Mouse (Mus musculus): ENCODE results near the gene Chit1. TPM values are rescaled to one million over a fixed set of nuclear protein-coding genes. Genes with fewer than 3 reads are reported as not detected.
A peak's percentile ranks its signal among the peaks of the same experiment; 100 is the strongest.

Gene Chit1
- not detected for total RNA-seq (2021)

DNA sequence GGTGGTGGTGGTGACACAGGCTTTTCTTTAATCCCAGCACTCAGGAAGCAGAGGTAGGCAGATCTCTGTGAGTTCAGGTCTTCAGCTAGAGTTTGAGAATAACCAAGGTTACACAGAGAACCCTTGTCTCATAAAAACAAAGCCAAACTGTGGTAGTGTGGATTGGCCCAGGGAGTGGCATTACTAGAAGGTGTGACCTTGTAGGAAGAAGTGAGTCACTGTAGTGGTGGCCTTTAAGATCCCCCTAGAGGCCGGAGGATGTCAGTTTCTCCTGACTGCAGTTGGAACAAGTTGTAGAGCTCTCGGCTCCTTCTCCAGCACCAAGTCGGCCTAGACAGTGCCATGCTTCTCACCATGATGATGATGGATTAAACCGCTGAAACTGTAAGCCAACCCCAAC lies at the start of gene Chit1:
Chit1 (plus strand) TSS at position 264 of the 400 bp plus-strand sequence.
- intact Hi-C loops (cut with DNase I), result loop anchor here (10.0 kb wide), 1 partner anchor 376 kb away; no protein-coding TSS in a partner anchor
- no peak for DNase-seq

DNA sequence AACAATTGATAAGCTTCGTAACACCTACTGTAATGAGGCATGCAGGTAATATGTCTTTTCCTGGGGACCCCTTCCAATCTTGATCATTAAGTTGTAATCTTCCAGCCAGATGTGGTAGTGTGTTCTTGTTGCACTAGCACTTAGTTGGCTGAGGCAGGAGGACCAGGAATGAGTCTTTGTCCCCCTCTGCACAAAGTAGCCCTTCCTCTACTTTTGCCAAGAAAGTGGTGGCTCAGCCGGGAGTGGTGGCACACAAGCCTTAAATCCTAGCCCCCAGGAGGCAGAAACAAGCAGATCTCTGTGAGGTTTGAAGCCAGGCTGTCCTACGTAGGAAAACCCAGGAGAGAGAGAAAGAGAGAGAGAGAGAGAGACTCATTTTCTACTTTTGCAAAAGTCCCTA lies 49.1 kb upstream of the Chit1 start:
- no peak for DNase-seq
- intact Hi-C loops (cut with DNase I), result loop anchor here (2.0 kb wide), 1 partner anchor 15 kb away; no protein-coding TSS in a partner anchor

DNA sequence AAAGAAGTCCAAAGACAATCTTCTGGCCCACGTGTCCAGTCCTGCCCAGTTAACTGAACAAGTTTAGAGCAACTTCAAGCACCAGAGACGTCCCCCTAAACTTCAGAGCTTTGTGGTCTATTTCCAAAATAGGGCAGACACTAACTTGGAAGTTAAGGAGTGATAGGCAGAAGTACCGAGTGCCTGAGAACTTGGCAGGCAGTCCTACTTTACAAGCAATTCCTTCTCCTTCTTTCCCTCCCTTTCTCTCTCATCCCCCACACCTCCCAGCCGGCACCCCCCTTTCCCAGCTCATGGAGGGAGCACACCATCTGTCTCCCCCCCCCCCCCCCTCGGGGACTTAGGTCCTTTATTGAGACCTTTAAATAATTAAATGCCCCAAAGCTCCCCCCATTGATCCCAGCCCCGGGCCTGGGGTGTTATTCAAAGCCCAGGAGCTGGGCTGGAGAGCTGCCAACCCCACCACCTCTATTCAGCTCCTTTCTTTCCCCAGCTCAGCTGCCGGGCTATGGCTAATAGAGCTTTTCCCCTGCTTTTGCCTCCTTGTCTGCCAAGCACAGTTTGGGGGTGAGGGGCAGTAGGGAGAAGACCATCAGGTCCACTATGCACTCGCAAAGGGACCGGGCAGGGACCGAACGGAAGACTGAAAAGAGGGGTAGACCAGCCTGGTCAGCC lies 48.5 kb upstream of the Chit1 start:
- intact Hi-C loops (cut with DNase I), result loop anchor here (2.0 kb wide), 1 partner anchor 14 kb away; no protein-coding TSS in a partner anchor
- DNase-seq, result no peak

DNA sequence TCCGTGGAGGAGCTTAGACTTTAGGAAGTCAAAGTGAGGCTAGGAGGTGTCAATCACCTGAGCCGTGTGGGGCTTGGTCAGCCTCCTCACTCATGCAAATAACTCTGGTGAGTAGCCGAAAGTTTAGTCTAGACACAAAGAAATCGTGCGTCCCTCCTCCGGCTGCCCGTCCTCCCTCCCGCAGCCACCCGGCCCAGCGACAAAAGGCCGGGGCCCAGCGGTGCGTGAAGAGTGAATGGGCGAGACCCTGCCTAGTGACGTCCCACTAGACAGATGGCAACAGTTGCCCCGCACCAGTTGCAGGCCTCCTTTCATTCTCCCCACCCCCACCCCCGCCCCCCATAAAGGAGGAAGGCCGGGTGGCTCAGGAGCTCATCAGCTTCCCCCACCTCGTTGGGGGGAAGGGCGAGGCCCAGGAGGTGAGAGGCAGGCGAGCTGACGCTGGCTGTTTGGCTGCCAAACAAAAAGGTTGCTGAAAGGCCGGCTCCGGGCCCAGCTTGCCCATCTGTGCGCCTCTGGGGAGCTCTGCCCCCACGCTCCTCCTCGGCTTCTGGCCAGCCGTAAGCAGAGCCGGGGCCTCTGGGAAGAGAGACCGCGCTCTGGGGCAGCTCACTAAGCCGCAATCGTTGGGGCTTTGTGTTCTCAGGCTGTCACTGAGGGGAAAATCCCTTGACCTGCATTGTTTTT lies 47.8 kb upstream of the Chit1 start:
- peak; percentile 77 to 78 for DNase-seq
- intact Hi-C loops (cut with DNase I), result loop anchor here (2.0 kb wide), 1 partner anchor 14 kb away; no protein-coding TSS in a partner anchor

DNA sequence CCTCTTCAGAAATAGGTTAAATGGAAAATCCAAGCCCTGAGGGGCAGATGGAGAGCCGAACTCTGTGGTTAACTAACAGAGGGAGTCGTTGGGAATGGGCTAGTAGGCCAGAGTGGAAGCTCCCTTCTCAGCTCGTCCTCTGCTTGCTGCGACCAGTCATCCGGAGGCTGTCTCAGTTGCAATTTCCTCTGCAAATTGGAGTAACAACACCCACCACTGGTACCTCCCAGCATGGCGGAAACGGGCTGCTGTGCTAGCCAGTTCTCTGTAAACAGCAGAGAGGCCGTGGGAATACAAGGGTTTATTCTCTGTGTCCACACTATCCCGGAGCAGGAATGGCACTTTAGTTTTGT lies 47.3 kb upstream of the Chit1 start:
- intact Hi-C loops (cut with DNase I), result loop anchor here (2.0 kb wide), 1 partner anchor 13 kb away; no protein-coding TSS in a partner anchor
- peak; percentile 67 to 70 for DNase-seq

GRCm38 (mm10) chr1:134064296-134064831 lies 46.7 kb upstream of the Chit1 start:
- intact Hi-C loops (cut with DNase I), result no loop called here

GRCm38 (mm10) chr1:134065241-134065809 lies 45.7 kb upstream of the Chit1 start:
- DNase-seq, result peak; percentile 51
- intact Hi-C loops (cut with DNase I), result no loop called here

More at GRCm38 (mm10) chr1:134064296-134064831, 46.7 kb upstream of the Chit1 start:
- DNase-seq, result no peak

DNA sequence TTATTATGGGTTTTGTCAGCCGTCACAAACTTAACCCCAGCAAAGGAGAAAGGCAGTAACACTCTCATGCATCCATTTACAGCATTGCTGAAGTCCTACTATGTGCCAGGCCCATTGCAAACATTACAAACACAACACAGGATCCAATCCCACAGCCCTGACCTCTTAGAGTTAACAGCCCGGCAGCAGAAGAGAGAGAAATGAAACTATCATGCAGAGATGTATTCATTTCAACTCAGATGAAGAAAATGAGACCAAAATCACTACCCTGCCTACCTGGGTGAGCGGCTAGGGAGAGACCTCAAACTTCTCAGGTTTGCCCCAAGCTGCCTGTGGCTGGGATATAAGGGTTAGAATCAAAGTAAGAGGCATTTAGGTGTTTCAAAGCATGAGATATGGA lies 44.5 kb upstream of the Chit1 start:
- no peak for DNase-seq
- intact Hi-C loops (cut with DNase I), result no loop called here

GRCm38 (mm10) chr1:134067143-134067619 lies 43.9 kb upstream of the Chit1 start:
- intact Hi-C loops (cut with DNase I), result no loop called here

DNA sequence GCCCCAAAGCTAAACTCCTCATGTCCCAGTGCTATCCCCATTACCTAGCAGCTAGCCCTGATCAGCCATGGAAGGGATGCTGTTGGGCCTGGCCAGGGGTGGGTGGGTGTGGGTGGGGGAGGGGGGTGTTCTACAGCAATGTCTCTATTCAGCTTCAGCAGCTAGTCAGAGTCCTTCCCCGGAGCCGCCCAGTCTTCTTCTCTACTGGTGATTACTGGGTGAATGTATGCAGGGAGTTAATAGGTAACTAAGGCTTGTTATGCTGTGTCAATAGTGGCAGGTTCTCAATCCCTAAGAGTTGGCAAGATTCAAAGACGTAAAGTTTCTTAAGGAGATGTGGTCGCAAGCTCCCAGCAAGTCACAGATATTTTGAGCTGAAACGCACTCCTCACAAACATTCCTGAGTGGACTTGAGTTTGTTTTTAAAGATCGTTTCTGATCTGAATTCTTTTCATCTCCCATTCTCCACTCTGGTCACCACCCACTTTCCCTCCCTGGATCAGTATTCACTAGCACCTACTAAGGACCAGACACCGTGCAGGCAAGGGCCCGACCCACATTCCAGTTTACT lies 40.9 kb upstream of the Chit1 start:
- intact Hi-C loops (cut with DNase I), result no loop called here

More at GRCm38 (mm10) chr1:134067143-134067619, 43.9 kb upstream of the Chit1 start:
- peak; percentile 54 to 56 for DNase-seq

GRCm38 (mm10) chr1:134071411-134072018 lies 39.5 kb upstream of the Chit1 start:
- intact Hi-C loops (cut with DNase I), result no loop called here
- DNase-seq, result no peak

More for the DNA sequence above, 40.9 kb upstream of the Chit1 start:
- DNase-seq, result no peak

- no peak for DNase-seq
- intact Hi-C loops (cut with DNase I), result no loop called here
Observed at GRCm38 (mm10) chr1:134073061-134073564, 37.9 kb upstream of the Chit1 start.

GRCm38 (mm10) chr1:134073658-134074057 lies 37.4 kb upstream of the Chit1 start:
- DNase-seq, result no peak
- intact Hi-C loops (cut with DNase I), result no loop called here

GRCm38 (mm10) chr1:134074184-134074583 lies 36.9 kb upstream of the Chit1 start:
- DNase-seq, result no peak
- intact Hi-C loops (cut with DNase I), result no loop called here

DNA sequence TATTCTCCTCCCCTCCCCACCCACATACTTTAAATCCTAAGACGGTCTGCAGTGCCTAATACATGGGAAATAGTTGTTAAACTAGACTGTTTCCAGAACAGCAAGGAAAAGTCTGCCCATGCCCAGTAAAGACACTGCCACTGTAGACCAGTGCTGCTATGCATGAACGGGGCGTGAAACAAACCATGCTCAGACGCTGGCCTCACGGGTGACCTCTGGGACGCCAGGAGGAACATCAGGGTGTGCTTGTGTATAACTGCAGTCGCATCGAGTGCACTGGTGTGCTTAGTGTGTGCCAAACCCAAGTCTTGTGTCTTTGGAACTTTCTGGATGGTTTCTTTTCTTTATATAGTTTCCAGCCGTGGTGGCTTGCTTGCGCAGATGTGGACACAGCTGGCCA lies 36.4 kb upstream of the Chit1 start:
- DNase-seq, result no peak

DNA sequence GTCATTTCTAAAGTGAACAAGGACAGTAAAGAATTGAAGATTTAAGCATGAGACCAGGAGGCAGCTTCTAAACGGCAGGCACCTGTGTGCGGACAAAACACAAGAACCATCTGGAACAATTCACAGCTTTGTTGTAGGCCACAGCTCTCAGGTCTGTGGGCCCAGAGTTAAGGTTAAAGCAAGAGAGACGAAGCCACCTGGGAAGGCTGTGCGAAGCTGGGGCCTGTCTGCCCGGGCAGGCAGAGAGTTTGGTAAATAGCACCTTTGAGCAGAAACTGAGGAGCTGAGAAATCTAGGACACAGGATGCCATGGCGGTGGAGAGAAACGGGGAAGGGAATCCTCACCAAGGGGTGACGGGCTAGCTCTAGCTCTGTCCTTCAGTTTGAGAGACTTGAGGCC lies 35.5 kb upstream of the Chit1 start:
- intact Hi-C loops (cut with DNase I), result no loop called here
- no peak for DNase-seq

More for the DNA sequence above, 36.4 kb upstream of the Chit1 start:
- intact Hi-C loops (cut with DNase I), result no loop called here

- intact Hi-C loops (cut with DNase I), result loop anchor here (2.0 kb wide), 1 partner anchor 14 kb away; no protein-coding TSS in a partner anchor
- DNase-seq, result no peak
Observed at GRCm38 (mm10) chr1:134076789-134077188, 34.3 kb upstream of the Chit1 start.

DNA sequence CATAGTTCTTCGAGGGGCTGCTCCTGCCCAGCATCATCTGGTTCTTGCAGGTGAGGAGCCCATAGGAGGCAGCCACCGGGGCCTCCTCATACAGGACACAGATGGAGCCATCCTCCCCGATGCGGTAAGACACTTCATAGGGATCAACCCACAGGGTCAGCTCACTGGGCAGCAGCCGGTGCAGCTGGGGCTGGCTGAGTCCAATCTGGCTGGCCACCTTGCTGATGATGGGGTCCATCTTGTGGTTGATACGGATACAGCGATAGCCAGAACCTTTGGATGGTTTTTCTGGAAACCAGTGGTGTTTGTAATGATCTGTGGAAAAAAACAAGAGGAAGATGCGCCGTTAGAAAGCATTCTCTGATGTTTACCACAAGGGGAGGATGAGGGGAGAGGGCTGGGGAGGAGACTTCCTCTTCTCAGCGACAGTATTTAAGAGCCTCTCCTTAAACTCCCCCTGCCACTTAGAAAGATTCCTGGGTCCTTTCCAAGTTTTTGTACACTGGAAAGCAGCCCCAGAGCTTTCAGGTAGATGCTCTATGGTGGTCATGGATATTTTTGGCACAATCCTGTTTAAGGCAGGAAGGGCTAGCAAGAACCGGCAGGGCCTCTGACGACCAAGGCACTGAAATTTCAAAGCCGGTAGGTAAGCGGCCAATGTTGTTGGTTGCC lies 33.5 kb upstream of the Chit1 start:
- no peak for DNase-seq
- intact Hi-C loops (cut with DNase I), result loop anchor here (2.0 kb wide), 1 partner anchor 15 kb away; no protein-coding TSS in a partner anchor

DNA sequence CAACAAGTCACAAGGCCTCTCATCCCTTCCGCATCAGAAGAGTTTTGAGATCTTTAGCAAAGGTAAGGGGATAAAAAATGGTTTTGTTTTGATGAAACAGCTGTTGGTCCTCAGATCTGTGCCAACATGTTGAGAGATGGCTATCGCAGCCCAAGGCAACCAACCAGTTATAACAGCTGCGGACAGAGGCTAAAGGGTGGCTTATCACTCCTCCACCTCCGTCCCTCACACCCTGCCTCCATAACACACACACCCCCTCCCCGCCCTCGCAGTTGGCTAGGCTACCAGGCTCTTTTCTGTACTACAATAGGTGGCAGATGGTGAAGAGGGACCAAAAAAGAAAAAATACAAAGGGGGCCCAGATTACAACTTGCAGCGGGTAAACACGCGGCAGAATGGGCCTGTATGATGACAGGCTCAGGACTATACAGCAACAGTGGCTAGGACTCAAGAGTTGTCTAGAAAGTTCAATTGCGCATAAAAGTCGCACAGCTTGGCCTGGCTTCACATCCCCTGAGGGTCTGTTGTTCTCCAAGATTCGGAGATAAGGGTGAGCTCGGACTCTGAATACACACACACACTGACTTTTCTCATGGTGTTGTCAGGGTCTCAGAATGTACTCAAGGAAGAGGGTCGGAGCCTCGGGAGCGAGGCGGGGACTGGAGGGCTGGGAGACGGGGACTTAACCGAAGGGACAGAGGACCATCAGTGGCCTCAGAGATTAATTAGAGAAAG lies 32.8 kb upstream of the Chit1 start:
- intact Hi-C loops (cut with DNase I), result no loop called here
- peak; percentile 56 to 59 for DNase-seq
